Comparison of ENCODE assay signal across 31 mouse cellular contexts in genomic region chr6:37409829-37410228, GRCm38 (mm10). TPM values are rescaled to one million over a fixed set of nuclear protein-coding genes. Genes with fewer than 3 reads are reported as not detected.
DNase-seq lines count a peak whose midpoint lies in the region; ATAC-seq and TF ChIP-seq lines count a peak whose summit lies in the region.
"Had no signal": no experiment of that assay in that cellular context is flagged by ENCODE, and none has a peak within 500 bp of the region (broad histone marks: within the 10 kb centered on the region; RNA-seq: fewer than 3 reads in every experiment).

No protein-coding gene starts in this region.

- intact Hi-C loops in heart, postnatal 25 days (cut with DNase I), result no loop called here

- 38% methylated on average over 2 of the region's 2 CpGs for WGBS in heart, embryonic 10.5 days
- 88% methylated on average over 2 of the region's 2 CpGs for WGBS in kidney, embryonic 15.5 days
- 20% methylated on average over 2 of the region's 2 CpGs for WGBS in liver, embryonic 14.5 days (ENCODE audit: insufficient replicate concordance)
- WGBS in midbrain, embryonic 15.5 days, result 84% methylated on average over 2 of the region's 2 CpGs

- no peak overlapping the region for H3K4me3 ChIP-seq in heart, embryonic 10.5 days
- no peak overlapping the region for H3K4me3 ChIP-seq in kidney, embryonic 15.5 days (replicated peaks)
- no peak overlapping the region for H3K4me3 ChIP-seq in liver, embryonic 14.5 days (ENCODE audit: insufficient read depth in 1 of 2, low read depth in 2 of 2, low read length in 2 of 2)
- H3K4me3 ChIP-seq in midbrain, embryonic 15.5 days, result no peak overlapping the region
- H3K4me3 ChIP-seq: embryonic facial prominence, embryonic 13.5 days; forebrain, embryonic 10.5 days; forebrain, embryonic 15.5 days; left cerebral cortex, adult 2 months; limb, embryonic 13.5 days; midbrain, embryonic 10.5 days; myocyte; neural tube, embryonic 12.5 days had no signal

- H3K27ac ChIP-seq in heart, embryonic 10.5 days, result peak overlapping the region; percentile 69
- H3K27ac ChIP-seq in kidney, embryonic 15.5 days, result peak overlapping the region; percentile 39; the same call in 1 of the 2 replicates
- no peak overlapping the region for H3K27ac ChIP-seq in liver, embryonic 14.5 days
- H3K27ac ChIP-seq in midbrain, embryonic 15.5 days, result no peak overlapping the region
- H3K27ac ChIP-seq: embryonic facial prominence, embryonic 13.5 days; forebrain, embryonic 10.5 days; forebrain, embryonic 15.5 days; left cerebral cortex, adult 2 months; limb, embryonic 13.5 days; macrophage; midbrain, embryonic 10.5 days; neural tube, embryonic 12.5 days had no signal

- no peak overlapping the region for H3K4me2 ChIP-seq in kidney, embryonic 15.5 days
- no peak overlapping the region for H3K4me2 ChIP-seq in liver, embryonic 14.5 days (ENCODE audit: low read depth)
- H3K4me2 ChIP-seq in midbrain, embryonic 15.5 days, result no peak overlapping the region
- H3K4me2 ChIP-seq: embryonic facial prominence, embryonic 13.5 days; forebrain, embryonic 15.5 days; limb, embryonic 13.5 days; neural tube, embryonic 12.5 days had no signal

- DNase-seq in heart, embryonic 10.5 days (ENCODE audit: low spot score), result no peak
- DNase-seq in heart, postnatal 25 days (ENCODE audit: low spot score), result no peak
- DNase-seq in kidney, postnatal 25 days, result no peak
- no peak for DNase-seq in liver, embryonic 14.5 days (ENCODE audit: low read depth in 3 of 3, low spot score in 3 of 3)
- DNase-seq in spleen, postnatal 4 days (ENCODE audit: low spot score in 2 of 2), result no peak
- DNase-seq: adrenal gland, adult 8-10 months; cerebellum, adult 9-10 months; cerebellum, postnatal 36 days; gastrocnemius, postnatal 25 days; heart, adult 11 months; kidney, adult 2 months; kidney, postnatal 10 days; lung, adult 2 months; lung, postnatal 10 days; right cerebral cortex, postnatal 4 days; thymus, adult 2 months; thymus, postnatal 36 days had no signal

- H3K36me3 ChIP-seq in heart, embryonic 10.5 days, result peaks cover 20% of the 10 kb centered on the region
- H3K36me3 ChIP-seq in kidney, embryonic 15.5 days, result 0 out of 2 replicates have a peak, but pooled peaks cover 3% of the 10 kb centered on the region
- no peaks in the 10 kb centered on the region for H3K36me3 ChIP-seq in liver, embryonic 14.5 days (replicated peaks; ENCODE audit: control insufficient read depth, insufficient read depth, low read depth)
- H3K36me3 ChIP-seq in midbrain, embryonic 15.5 days (replicated peaks), result no peaks in the 10 kb centered on the region
- H3K36me3 ChIP-seq: forebrain, embryonic 10.5 days; forebrain, embryonic 15.5 days; midbrain, embryonic 10.5 days; neural tube, embryonic 12.5 days had no signal

- H3K4me1 ChIP-seq in heart, embryonic 10.5 days, result peaks cover 76% of the 10 kb centered on the region
- H3K4me1 ChIP-seq in kidney, embryonic 15.5 days, result peaks cover 80% of the 10 kb centered on the region
- H3K4me1 ChIP-seq in liver, embryonic 14.5 days (replicated peaks; ENCODE audit: control insufficient read depth in 2 of 2, insufficient read depth in 2 of 2, low read length in 1 of 2), result peaks cover 0 to 5% of the 10 kb centered on the region in 2 experiments; a peak in 3 of 4 replicates
- no peaks in the 10 kb centered on the region for H3K4me1 ChIP-seq in midbrain, embryonic 15.5 days
- H3K4me1 ChIP-seq: forebrain, embryonic 15.5 days; neural tube, embryonic 12.5 days had no signal

- no peak for TF ChIP-seq CTCF in liver, embryonic 14.5 days (IDR thresholded peaks at IDR 0.05; ENCODE audit: low read depth)

- H3K27me3 ChIP-seq in heart, embryonic 10.5 days (ENCODE audit: insufficient read depth, poor library complexity, severe bottlenecking), result no peaks in the 10 kb centered on the region
- no peaks in the 10 kb centered on the region for H3K27me3 ChIP-seq in kidney, embryonic 15.5 days
- no peaks in the 10 kb centered on the region for H3K27me3 ChIP-seq in liver, embryonic 14.5 days (ENCODE audit: control insufficient read depth, insufficient read depth, low read length)
- no peaks in the 10 kb centered on the region for H3K27me3 ChIP-seq in midbrain, embryonic 15.5 days (replicated peaks)
- H3K27me3 ChIP-seq: CH12.LX; embryonic facial prominence, embryonic 13.5 days; forebrain, embryonic 15.5 days; limb, embryonic 13.5 days; neural tube, embryonic 12.5 days had no signal

- no peak for TF ChIP-seq EP300 in liver, embryonic 14.5 days (IDR thresholded peaks at IDR 0.05; ENCODE audit: low read depth)

- no peaks in the 10 kb centered on the region for H3K9me3 ChIP-seq in heart, embryonic 10.5 days
- no peaks in the 10 kb centered on the region for H3K9me3 ChIP-seq in kidney, embryonic 15.5 days (replicated peaks)
- no peaks in the 10 kb centered on the region for H3K9me3 ChIP-seq in liver, embryonic 14.5 days (ENCODE audit: control insufficient read depth, low read length)
- H3K9me3 ChIP-seq in midbrain, embryonic 15.5 days, result no peaks in the 10 kb centered on the region
- H3K9me3 ChIP-seq: embryonic facial prominence, embryonic 13.5 days; forebrain, embryonic 10.5 days; forebrain, embryonic 15.5 days; limb, embryonic 13.5 days; midbrain, embryonic 10.5 days; neural tube, embryonic 12.5 days had no signal

- no peak overlapping the region for H3K9ac ChIP-seq in kidney, embryonic 15.5 days
- H3K9ac ChIP-seq in liver, embryonic 14.5 days (replicated peaks), result no peak overlapping the region
- H3K9ac ChIP-seq in midbrain, embryonic 15.5 days, result no peak overlapping the region
- H3K9ac ChIP-seq: embryonic facial prominence, embryonic 13.5 days; forebrain, embryonic 15.5 days; limb, embryonic 13.5 days; neural tube, embryonic 12.5 days had no signal

- no peak for ATAC-seq in kidney, embryonic 15.5 days (replicated peaks; ENCODE audit: low FRiP score)
- ATAC-seq in liver, embryonic 14.5 days (ENCODE audit: insufficient read depth), result peak; percentile 57; the same call in 1 of the 2 replicates
- ATAC-seq in megakaryocyte-erythroid progenitor cell, adult 5-6 weeks (replicated peaks; ENCODE audit: low FRiP score, low TSS enrichment, poor library complexity, severe bottlenecking), result peak; percentile 89
- ATAC-seq in midbrain, embryonic 15.5 days (replicated peaks), result no peak
- ATAC-seq: forebrain, embryonic 15.5 days; hindbrain, embryonic 16.5 days had no signal

RNA-seq across cellular contexts. Expression of gene Creb3l2, which starts 32.1 kb away (rescaled TPM):
- polyA plus RNA-seq in heart, embryonic 10.5 days (2016; fragmentation: Nextera tagmentation; extraction: Ambion mirVana), result 33.5 and 36.3 TPM in 2 replicates
- total RNA-seq in heart, postnatal 25 days (2021), result 10 to 100 TPM; 23.9 to 28.5 TPM
- 31.1 and 31.4 TPM in 2 replicates for polyA plus RNA-seq in kidney, embryonic 15.5 days (2015; fragmentation: Nextera tagmentation; extraction: Ambion mirVana)
- polyA plus RNA-seq in liver, embryonic 14.5 days (2012; rRNA removed), result 1.8 and 1.9 TPM in 2 replicates
- polyA plus RNA-seq in liver, embryonic 14.5 days (2014; fragmentation: Nextera tagmentation; extraction: Ambion mirVana), result 2.7 TPM in 2 replicates
- 15.3 and 18.3 TPM in 2 replicates for total RNA-seq in megakaryocyte-erythroid progenitor cell, adult 5-6 weeks (2014; fragmentation: Nextera tagmentation)
- 3.4 and 7.3 TPM in 2 replicates for total RNA-seq in megakaryocyte-erythroid progenitor cell, adult 5-6 weeks (2017)
- 3.2 and 3.3 TPM in 2 replicates for polyA plus RNA-seq in midbrain, embryonic 15.5 days (2015; fragmentation: Nextera tagmentation; extraction: Ambion mirVana)

Comparison
In these comparisons a context has a peak if more than half of its experiments do, and no peak if none do; other contexts are left out.
1. H3K27ac ChIP-seq: peak in heart, embryonic 10.5 days (single experiment) and kidney, embryonic 15.5 days (single experiment); none in liver, embryonic 14.5 days (single experiment) and midbrain, embryonic 15.5 days (single experiment).
2. ATAC-seq: peak in liver, embryonic 14.5 days (single experiment) and megakaryocyte-erythroid progenitor cell, adult 5-6 weeks (single experiment); none in kidney, embryonic 15.5 days (single experiment) and midbrain, embryonic 15.5 days (single experiment).